Mouse (Mus musculus) mouse embryonic stem cell (cell line): ENCODE data around the gene Ces4a.
"Not testable (repeated sequence)": the region's sequence is repeated elsewhere in the genome, so short reads cannot be mapped to it uniquely, and the experiment has no call there.

Source experiments
- in situ Hi-C, 2 experiments: fragments of 300-500 bp; cut with MboI; formaldehyde crosslinking; loops; 1 replicate in 1 of 2; 3 replicates in 1 of 2; pipeline ENCODE4 v1.14.3; 2019 to 2020; ENCODE audit warnings: low sequenced_read_pairs in 2 of 2, low pct_unique_long_range_greater_than_20kb in 1 of 2, mixed read lengths in 1 of 2; ENCODE audit not compliant: unreplicated experiment in 1 of 2

Gene Ces4a

GRCm38 (mm10) chr8:105164272-105164902 lies 32.8 kb downstream of the Ces4a start:
- in situ Hi-C loops: no loop called here

- in situ Hi-C loops: no loop called here
Measured at GRCm38 (mm10) chr8:105165191-105165590, 33.6 kb downstream of the Ces4a start.

GRCm38 (mm10) chr8:105167116-105167515 lies 35.5 kb downstream of the Ces4a start:
- in situ Hi-C loops: no loop called here

- in situ Hi-C loops: no loop called here
Measured at GRCm38 (mm10) chr8:105169582-105169981, 38.0 kb downstream of the Ces4a start.

DNA sequence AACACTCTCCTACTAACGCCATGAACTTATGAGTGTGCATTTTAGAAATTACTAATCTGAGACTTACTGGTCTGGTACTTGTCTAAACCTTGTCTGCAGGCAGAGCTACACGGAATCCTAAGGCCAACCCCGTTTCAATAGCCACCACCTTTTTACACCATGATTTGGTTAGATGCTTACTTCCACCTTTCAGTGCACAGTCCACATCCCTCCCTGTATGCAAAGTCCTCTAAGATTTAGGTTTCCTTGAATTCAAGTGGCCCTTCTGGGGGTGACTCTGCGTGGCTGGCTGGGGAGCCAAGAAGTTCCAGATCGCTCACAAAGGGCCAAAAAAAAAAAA lies 38.4 kb downstream of the Ces4a start:
- in situ Hi-C loops: no loop called here

DNA sequence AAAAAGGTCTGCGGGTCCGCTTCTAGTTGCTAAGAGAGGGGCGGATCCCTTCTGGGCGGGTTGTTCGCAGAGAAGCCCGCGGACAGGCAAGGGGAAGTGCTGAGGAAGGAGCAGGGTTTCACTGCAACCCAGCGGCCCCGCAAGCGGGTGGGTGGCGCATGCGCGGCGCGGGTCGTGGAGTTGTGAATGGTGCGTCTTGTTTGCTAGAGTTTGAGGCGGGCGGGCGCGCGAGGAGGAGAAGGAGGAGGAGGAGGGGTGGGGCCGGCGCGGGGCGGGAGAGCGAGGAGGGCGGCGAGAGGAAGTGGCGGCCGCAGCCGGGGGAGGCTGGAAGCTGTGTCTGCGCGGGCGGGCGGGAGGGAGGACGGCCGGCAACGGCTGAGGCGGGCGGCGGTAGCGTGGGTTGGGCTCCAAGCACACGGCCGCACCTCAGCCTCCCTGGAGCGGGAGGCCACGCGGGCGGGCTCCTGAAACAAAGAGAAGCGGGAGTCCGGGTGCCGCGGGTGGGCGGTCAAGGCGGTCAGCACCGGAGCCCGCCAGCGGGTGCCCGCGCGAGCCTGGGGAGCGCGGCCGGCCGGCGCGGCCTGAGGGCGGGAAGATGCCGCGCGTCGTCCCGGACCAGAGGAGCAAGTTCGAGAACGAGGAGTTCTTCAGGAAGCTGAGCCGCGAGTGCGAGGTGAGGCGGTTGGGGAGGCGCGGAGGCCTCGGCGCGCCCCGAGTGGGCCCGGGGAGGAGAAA lies 38.9 kb downstream of the Ces4a start, which contains the start of gene Cbfb:
Gene Cbfb, plus strand, starts transcription at position 294 of the 735 bp plus-strand sequence.
- in situ Hi-C loops: no loop called here

- in situ Hi-C loops: no loop called here
Measured at GRCm38 (mm10) chr8:105171116-105172002, 39.8 kb downstream of the Ces4a start.

- in situ Hi-C loops: no loop called here
Measured at GRCm38 (mm10) chr8:105172003-105172362, 40.4 kb downstream of the Ces4a start.

DNA sequence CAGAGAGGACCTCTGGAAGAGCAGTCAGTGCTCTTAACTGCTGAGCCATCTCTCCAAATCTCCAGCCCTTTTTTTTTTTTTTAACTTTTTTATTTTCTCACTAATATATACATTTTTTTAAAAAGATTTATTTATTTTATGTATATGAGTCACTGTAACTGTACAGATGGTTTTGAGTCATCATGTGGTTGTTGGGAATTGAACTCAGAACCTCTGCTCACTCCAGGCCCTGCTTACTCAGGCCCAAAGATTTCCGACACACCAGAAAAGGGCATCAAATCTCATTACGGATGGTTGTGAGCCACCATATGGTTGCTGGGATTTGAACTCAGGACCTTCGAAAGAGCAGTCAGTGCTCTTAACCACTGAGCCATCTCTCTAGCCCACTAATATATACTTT lies 43.7 kb downstream of the Ces4a start:
- in situ Hi-C loops: not testable (repeated sequence)

GRCm38 (mm10) chr8:105178211-105178800 lies 46.7 kb downstream of the Ces4a start:
- in situ Hi-C loops: no loop called here

- in situ Hi-C loops: no loop called here
Measured at GRCm38 (mm10) chr8:105182201-105182600, 50.6 kb downstream of the Ces4a start.

- in situ Hi-C loops: no loop called here
Measured at GRCm38 (mm10) chr8:105186467-105187005, 54.9 kb downstream of the Ces4a start.

DNA sequence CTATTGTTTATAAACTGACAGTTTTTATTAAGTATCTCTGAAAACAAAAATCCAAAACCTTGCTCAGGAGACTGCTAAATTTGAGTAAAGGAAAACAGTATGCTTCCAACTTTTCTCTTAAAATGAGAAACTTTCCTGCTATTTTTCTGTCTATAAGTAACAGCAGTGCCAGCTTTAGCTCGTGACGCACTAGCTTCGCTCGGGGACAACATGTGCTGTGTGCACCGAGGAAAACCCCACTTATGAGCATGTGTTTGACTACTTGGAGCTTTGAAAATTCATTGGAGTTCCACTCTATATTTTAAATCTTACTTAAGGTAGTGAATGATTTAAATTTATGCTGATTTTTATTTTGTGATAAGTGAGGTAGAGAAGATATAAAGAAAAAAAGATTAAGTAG lies 60.6 kb downstream of the Ces4a start:
- in situ Hi-C loops: no loop called here
